Mouse (Mus musculus) ZHBTc4 (cell line): ENCODE results near the gene Golga5.
"Not testable (repeated sequence)": the region's sequence is repeated elsewhere in the genome, so short reads cannot be mapped to it uniquely, and the experiment has no call there.

Experiments used
- DNase-seq: peaks from one replicate; pipeline ENCODE4 v3.0.0-alpha.2; 2011; ENCODE audit warnings: low read depth, low spot score

Gene Golga5

DNA sequence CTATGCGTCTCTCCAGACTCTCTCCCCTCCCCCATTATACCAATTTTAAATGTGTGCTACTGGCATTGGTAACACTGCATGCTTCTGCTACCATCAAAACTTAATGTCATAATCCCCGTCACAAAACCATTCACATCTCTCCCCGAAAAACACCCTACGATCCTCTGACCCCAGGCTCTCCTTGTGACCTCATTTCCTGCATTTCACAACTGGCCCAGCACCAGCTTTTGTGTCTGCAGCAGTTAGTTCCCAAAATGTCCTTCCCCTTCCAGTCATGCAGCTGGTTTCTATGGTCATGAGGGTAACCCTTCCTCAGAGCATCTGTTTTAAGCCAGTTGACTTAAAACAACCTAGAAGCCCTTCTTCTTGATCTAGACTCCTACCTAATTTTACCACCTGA is 23.5 kb upstream of the Golga5 start:
- no peak for DNase-seq

DNA sequence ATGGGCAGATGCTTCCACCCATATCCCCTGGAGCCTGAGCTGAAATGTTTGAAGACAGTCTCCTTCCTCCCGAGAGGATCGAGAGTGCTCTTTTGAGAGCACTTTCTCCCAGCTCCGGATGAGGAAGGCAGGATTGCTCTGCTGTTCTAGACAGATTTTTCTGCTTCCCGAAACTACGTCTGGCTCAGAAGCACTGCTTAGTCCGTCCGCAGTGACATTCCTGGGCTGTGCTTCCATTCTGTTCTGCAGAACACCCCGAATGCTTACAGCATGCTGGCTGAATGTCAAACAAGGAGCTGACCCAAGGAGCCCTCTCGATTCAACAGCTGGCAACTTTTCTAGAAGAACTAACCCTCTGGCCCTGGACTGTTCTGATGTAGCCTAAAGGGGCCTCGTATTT is 18.5 kb upstream of the Golga5 start:
- DNase-seq, result no peak

DNA sequence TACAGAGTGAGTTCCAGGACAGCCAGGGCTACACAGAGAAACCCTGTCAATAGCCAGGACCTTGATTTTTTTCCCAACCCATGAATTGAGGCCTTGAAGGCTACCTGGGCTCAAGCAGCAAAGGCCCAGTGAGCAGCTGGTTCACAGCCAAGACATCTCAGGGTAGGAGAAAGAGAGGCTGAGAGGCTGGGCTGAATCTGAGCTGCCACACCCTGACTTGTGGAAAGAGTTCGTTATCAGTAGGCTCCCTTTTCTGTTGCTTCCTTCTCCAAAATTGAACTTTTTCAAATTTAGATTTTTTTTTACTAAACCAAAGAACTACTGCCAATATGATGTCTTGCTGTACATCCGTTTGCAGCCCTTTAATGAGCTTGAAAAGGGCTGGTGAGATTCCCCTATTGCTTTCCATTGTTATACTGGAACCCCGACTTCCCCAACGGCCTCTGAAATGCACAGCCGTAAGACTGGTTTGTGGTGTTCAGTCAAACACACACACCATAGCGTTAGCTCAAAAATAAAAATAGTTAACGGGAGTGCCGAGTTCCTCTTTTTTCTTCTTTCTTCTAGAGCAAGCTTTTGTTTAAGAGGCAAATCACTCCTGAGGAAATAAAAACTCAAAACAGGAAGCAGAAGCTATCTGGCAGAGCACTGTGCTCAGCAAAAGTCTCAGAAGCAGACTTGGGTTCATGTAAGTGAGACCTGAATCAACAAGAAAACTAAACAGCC is 17.6 kb upstream of the Golga5 start:
- DNase-seq, result no peak

DNA sequence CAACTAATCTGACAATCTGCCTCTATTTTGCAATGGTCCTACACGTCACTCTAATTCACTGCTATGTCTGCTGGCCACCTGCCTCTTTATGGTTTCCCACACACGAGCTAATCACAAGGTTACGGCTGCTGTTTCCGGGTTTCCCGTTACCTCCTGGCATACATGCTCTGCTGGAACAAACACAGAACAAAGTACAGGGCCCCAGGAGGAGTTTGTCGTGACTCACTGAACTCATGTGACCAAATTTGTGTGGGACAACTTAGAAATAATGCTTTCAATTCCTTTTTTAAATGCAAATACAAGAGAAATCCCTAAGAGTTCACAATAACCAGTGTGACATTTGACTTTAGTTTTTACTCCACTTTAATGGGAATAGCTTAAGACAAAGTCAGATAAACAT is 15.4 kb upstream of the Golga5 start:
- DNase-seq, result no peak

DNA sequence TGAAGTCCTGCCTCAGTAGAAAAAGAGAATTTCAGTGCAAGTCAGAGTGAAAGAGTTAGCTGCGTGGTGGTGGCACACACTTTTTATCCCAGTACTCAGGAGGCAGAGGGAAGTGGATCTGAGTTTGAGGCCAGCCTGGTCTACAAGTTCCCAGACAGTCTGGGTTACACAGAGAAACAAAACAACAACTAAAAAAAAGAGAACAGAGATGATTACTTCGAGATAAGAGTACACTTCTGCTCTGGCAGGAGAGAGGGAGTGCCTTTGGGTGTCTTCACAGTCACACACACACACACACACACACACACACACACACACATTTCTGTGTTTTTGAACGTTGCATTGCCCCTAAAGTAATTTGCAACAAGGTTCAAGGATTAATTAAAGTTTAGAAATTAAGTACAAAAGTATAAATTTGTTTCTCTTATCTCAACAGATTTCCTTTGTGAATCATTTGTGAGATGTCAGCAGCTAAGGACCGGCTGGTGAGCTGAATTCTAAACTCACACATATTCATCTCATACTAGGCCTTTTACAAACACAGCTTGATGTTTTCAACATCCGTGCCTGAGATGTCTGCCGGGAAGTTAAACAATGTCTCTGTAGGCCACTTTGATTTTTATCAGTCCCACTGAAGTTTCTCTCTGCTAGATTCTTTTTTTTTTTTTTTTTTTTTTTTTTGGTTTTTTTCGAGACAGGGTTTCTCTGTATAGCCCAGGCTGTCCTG is 12.3 kb upstream of the Golga5 start:
- no peak for DNase-seq

DNA sequence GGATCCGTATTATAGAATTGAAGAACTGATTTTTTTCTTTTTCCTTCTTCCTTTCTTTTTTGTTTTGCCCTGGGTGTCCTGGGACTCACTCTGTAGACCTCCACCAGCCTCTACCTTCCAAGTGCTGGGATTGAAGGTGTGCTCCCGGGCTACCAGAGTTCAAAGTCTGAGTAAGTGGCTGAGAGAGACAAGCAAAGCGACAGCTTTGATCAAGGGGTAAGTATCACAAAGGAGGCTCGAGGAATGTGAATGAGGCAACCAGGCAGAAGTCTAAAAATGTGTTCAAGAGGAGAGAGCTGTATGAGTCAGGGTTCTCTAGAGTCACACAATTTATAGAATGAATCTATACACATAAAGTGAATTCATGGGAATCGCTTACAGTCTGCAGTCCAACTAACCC is 8.9 kb upstream of the Golga5 start:
- DNase-seq, result no peak

DNA sequence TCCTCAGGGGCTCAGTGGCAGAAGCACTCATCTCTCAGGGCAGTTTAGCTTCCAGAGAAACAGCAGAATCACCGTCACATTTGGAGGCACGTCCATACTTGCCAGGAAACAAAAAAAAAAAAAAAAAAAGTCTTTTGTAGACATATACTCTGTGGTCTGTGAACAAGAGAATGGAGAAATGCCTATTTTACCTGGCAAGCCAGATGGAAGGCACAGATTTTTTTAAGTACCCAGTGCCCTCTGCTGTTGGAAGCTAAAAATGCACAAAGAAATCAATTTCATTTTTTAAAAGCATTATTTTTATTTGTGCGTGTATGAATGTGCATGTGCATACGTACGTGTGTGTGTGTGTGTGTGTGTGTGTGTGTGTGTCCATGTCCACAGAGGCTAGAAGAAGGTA is 7.8 kb upstream of the Golga5 start:
- DNase-seq, result no peak

DNA sequence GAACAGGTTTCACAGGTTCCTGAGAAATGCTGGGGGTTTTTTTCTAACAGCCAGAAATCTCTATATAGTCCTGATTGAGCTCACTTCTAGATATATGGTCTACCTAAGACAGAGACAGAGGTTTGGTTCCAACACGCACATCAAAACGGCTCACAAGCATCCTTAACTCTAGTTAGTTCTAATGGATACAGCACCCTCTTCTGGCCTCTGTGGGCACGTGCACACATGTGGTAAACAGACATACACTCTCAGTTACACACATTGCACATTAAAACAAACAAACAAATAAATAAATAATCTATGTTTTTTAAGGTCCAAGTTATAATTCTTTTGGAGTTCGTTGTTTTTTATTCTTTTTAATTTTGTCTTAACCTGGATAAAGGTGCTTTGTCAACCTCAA is 4.3 kb upstream of the Golga5 start:
- peak; percentile 68 for DNase-seq

DNA sequence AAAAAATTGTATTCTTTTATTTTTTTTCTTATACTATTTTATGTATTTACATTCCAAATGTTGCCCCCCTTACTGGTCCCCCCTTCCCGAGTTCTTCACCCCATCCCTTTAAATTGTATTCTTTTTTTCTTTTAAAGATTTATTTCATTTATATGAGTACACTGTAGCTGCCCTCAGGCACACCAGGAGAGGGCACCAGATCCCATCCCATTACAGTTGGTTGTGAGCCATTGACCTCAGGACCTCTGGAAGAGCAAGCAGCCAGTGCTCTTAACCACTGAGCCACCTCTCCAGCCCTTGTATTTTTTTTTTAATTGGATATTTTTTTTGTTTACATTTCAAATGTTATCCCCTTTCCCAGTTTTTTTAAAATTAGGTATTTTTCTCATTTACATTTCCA is 799 bp upstream of the Golga5 start:
- peak; percentile 22 for DNase-seq

DNA sequence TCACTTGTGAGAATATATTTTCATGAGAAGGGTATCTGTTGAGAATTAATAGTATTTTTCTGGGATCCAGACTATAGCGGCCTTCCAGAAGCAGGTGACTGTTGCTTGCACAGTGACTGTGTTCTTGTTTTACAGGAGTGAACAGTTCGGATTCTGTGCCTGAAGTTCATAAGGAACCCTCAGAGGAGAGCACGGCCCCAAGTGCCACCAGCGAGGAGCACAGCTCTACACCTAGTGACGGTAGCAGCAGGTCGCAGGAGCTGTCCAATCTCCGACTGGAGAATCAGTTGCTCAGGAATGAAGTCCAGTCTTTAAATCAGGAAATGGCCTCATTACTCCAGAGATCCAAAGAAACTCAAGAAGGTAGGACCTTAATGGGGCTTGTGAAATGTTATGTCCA is 5.5 kb downstream of the Golga5 start:
- DNase-seq, result no peak

DNA sequence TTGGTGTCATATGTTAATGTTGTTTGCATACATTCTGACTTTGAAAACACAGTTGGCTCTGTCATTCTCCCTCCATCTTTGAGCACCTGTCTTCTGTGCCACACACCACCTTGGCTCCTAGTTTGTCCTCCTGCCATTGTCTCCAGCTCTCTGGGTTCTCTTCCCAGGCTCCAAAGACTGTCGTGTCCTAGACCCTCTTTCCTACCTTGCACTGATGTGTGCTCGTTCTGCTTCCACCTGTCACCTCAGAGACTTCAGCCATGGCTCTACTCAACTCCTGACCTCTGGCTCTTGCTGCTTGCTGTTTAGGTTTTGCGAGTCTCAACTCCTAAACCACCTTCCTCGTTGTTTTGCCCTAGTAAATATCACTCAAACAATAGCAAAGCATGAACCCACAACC is 11.5 kb downstream of the Golga5 start:
- DNase-seq, result no peak

DNA sequence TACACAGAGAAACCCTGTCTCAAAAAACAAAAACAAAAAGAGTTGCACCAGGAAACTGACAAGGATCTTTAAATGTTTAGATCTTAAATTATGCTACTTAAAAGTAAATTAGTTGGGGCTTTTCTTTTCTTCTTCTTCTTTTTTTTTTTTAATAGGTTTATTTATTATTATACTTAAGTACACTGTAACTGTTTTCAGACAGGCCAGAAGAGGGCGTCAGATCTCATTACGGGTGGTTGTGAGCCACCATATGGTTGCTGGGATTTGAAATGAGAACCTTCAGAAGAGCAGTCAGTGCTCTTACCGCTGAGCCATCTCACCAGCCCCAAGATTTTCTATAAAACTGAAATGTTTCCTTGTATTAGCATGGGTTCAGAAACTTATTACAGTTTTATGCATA is 16.0 kb downstream of the Golga5 start:
- peak; percentile 49 for DNase-seq

DNA sequence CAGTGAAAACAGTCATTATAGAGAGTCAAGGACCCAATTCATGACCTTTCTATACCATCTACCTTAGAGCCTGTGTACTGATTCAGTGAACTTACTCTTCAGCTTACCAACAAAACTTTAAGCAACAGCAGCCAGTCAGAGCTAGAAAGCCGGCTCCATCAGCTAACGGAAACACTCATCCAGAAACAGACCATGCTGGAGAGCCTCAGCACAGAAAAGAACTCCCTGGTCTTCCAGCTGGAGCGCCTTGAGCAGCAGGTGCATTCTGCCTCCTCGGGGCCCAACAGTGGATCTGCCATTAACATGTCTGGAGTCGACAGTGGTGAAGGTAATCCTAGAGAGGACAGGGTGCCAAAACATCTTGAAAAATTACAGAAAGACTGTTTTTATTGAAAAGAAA is 23.0 kb downstream of the Golga5 start:
- no peak for DNase-seq

DNA sequence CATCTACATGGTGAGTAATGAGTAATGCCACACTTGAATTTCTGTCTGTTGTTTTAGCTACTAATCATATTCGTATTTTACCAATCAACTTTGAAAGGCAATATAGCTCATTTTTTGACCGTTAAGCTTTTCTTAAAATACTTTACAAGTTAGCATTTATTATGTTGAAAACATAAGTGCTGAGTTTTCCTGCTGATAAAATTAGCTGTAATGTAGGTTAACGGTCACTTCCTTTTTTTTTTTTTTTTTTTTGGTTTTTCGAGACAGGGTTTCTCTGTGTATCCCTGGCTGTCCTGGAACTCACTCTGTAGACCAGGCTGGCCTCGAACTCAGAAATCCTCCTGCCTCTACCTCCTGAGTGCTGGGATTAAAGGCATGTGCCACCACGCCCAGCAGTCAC is 26.8 kb downstream of the Golga5 start:
- not testable (repeated sequence) for DNase-seq

DNA sequence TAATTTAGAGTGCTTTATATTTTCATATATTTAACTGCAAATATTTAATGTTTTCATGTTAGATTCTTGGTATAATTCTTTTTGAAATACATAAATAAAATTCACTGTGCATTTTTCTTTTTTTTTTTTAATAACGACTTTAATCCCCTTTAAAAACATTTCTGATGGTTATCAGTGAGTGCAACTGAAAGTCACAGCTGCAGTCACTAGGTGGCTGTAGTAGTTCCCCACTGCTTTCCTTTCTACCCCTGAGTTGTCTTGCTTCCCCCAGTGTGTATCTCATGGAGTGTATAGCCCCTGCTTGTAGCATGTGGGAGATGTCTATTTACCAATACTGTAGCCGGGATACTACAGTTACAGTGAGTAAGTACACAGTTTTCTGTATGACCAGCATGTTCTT is 29.0 kb downstream of the Golga5 start:
- DNase-seq, result no peak

DNA sequence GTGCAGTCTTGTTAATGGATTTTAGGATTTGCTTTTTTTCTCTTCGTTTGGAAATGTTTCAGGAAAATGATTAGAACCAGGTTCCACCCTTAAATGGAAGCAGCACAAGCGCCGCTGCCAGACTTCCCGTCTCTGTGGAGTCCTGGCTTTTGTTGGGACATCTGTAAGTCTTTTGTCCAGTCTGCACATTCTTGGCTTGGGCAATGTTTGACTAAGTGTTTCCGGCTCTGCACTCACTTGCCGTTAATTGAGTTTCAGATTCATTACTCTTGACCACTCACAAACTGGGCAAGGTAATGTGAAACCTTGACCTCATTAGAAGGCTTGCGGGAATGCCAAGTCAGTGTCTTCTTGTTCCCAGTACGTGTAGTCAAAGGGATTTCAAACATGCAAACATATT is 29.8 kb downstream of the Golga5 start:
- no peak for DNase-seq

DNA sequence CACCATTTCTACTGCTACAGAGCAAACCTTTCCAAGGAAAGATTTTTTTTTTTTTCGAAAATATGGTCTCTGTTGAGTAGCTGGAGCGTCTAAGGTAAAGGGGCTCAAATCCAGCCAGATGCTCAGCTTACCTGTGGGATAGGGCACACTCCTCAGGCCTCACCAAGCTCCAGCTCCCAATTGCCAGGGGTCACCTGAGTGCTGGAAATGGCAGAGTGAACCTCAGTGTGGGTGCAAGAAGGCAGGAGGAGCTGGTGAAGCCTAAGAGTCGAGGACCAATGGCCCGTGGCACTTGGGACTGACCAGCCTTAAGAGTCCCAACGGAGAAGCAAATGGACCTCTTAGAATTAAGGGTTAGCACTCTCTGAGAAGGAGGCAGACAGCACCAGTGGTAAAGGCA is 30.3 kb downstream of the Golga5 start:
- no peak for DNase-seq

DNA sequence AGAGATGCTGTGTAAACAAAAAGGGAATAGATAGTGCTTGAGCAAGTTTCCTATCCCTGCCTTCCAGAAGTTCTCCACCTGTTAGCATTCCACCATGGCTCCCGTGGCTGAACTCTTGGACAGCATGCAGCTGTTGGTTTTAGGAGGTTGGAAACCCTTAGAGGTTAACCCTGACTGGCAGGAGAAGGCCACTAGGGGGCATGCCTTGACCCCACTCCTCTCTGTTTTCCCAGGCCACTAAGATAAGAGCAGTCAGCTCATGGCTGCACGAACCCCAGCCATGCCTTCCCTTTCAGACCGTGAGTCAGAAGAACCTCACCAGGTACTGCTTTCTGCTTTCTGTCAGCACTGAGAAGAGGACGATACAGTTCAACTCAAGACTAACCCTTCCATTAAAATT is 30.8 kb downstream of the Golga5 start:
- DNase-seq, result peak; percentile 84

DNA sequence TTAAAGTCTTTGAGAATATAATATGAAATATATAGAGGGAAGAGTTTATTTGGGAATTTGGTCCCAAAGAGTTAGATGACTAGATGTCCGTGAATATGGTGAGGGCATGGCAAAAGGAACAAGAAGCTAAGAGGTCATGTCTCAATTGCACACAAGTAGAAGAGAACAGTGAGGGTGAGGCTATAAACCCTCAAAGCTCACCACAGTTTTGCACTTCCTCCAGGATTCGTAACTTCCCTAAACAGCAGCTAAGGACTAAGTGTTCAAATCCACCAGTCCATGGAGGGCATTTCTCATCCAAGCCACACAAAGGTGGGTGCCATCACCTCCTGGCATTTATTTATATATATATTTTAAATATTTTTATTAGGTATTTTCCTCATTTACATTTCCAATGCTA is 32.1 kb downstream of the Golga5 start:
- no peak for DNase-seq

DNA sequence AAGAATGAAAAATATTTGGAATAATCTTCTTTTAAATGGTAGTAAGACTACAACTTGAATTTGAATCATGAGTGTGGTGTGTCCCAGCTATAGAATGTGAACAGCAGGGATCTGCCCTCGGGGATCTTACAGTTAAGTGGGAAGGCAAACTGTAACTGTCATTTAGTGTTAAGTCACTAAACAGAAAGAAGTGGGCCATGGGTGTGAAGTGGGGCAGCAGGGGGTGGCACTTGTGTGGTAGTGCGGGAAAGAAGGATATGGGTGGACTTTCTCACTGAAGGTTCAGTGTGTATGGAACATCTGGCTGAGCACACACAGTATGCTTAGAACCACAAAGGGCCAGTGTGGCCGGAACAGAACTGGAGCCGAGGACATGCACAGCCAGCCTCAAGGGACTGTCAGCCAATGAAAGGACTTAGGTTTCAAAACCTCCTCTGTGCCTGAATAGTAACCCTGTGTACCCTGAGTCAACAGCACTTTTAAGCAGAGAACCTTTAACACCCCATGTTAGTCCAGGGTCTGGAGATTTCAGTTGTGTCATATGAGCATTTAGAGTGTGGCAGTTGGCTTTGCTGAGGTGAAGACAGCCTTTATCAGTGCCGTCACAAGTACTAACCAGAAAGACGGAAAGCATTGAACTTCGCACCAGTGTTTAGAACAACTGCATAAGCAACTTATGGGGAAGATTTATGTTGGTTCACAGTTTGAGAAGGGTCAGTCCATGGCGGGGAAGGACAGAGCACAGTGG is 33.1 kb downstream of the Golga5 start:
- peak; percentile 34 for DNase-seq

DNA sequence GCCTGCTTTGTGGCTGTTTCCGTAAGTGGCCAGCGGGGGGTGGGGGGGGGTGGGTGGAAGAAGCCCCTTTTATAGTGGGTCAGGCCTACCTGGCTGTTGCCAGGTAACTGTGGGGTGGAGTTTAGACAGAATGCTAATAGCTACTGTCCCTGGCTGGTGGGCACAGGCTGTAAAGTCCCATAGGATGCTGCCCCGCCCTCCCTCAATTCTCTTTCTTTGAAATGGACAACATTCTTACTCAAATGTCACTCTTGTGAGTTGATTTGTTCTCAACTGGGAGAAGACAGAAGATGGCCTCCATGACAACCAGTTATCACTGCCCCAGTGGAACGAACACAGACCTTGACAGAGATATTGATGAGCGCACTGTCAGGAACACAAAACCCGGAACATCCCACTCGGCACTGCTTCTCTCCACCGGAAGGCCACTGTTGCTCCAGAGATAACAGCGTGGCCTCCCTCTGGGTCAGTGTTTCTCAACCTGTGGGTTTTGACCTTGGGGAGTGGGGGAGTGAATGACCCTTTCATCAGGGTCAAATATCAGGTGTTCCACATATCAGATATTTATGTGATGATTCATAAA is 36.3 kb downstream of the Golga5 start:
- DNase-seq, result peak; percentile 86

DNA sequence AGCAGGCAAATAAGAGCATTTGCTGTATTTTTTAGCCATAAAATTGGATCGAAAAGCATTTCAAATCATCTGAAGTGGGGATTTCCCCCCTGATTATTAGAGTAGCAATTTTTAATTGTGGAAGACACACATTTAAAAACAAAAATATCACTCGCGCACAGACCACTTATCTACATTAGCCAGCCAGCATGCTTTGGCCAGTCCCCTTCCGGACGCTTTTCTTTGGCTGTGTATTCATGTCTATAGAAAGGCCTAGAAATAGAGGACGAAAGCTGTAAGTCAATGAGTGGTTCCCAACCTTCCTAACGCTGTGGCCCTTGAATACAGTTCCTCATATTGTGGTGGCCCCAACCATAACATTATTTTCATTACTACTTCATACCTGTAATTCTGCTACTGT is 37.0 kb downstream of the Golga5 start:
- DNase-seq, result no peak
